Mouse (Mus musculus) embryonic facial prominence, embryonic 11.5 days (tissue): ENCODE measurements at regions not wholly inside any gene's neighbourhood (a gene's known extent, or its start where the extent isn't known, plus 50 kb on each side); places are given as distances from the start of the nearest gene placed in this dataset.

Experiments used
- ATAC-seq: fragments of 200-750 bp; cut with Nextera tagmentation; replicated peaks from 2 replicates; pipeline ENCODE4 v1.8.0; 2017; ENCODE audit warnings: low read depth; ENCODE audit not compliant: insufficient number of reproducible peaks, low FRiP score, low TSS enrichment
- DNase-seq: peaks from one replicate; pipeline ENCODE4 v3.0.0-alpha.2; 2015; ENCODE audit warnings: low spot score
- H3K27ac ChIP-seq: fragments of 300-500 bp; sonication (generic); replicated peaks from 2 replicates; pipeline ENCODE4 v1.5.1; 2014; ENCODE audit warnings: mild to moderate bottlenecking, low read depth, low read length, control low read depth
- H3K27me3 ChIP-seq: fragments of 300-500 bp; sonication (generic); 2 replicates; pipeline ENCODE4 v1.6.1; 2014; ENCODE audit warnings: mild to moderate bottlenecking, low read length, moderate library complexity, mixed read lengths; ENCODE audit not compliant: control insufficient read depth, insufficient read depth
- H3K36me3 ChIP-seq: fragments of 300-500 bp; sonication (generic); replicated peaks from 2 replicates; pipeline ENCODE4 v1.6.1; 2014; ENCODE audit warnings: low read depth, mild to moderate bottlenecking, low read length, moderate library complexity, mixed read lengths; ENCODE audit not compliant: control insufficient read depth, insufficient read depth
- H3K4me1 ChIP-seq: fragments of 300-500 bp; sonication (generic); 2 replicates; pipeline ENCODE4 v1.6.1; 2014; ENCODE audit warnings: low read length, mixed read lengths; ENCODE audit not compliant: control insufficient read depth, insufficient read depth
- H3K4me2 ChIP-seq: fragments of 300-500 bp; sonication (generic); 2 replicates; pipeline ENCODE4 v1.6.1; 2014; ENCODE audit warnings: low read depth, mild to moderate bottlenecking, control low read depth, low read length, moderate library complexity
- H3K4me3 ChIP-seq: fragments of 300-500 bp; sonication (generic); 2 replicates; pipeline ENCODE4 v1.5.1; 2014; ENCODE audit warnings: low read depth, low read length, control low read depth
- H3K9ac ChIP-seq: fragments of 300-500 bp; sonication (generic); replicated peaks from 2 replicates; pipeline ENCODE4 v1.6.1; 2014; ENCODE audit warnings: mild to moderate bottlenecking, control low read depth, low read length
- H3K9me3 ChIP-seq: fragments of 300-500 bp; sonication (generic); replicated peaks from 2 replicates; pipeline ENCODE4 v1.6.1; 2016; ENCODE audit warnings: mild to moderate bottlenecking, low read length, inconsistent platforms, mixed read lengths; ENCODE audit not compliant: control insufficient read depth
- WGBS: fragments of 180-500 bp; shearing (Covaris S2); extraction: QIAGEN DNeasy Blood & Tissue Kit; methylation state at CpG from one replicate; pipeline ENCODE4 v1.1.7; 2014; 5-methylcytosine and 5-hydroxymethylcytosine counted together

- no peak overlapping the region for H3K4me3 ChIP-seq
- no peaks in the 10 kb centered on the region for H3K27me3 ChIP-seq
- no peak overlapping the region for H3K4me2 ChIP-seq
- DNase-seq, result no peak
- 0 out of 2 replicates have a peak, but pooled peaks have one; percentile 18 for ATAC-seq
- H3K9ac ChIP-seq, result no peak overlapping the region
- no peaks in the 10 kb centered on the region for H3K36me3 ChIP-seq
- 64% methylated on average over 4 of the region's 4 CpGs for WGBS
- H3K9me3 ChIP-seq, result no peaks in the 10 kb centered on the region
- H3K4me1 ChIP-seq, result no peaks in the 10 kb centered on the region
- H3K27ac ChIP-seq, result no peak overlapping the region
These were observed 126.6 kb upstream of the Thsd7b start for GRCm38 (mm10) chr1:129146395-129147094.

DNA sequence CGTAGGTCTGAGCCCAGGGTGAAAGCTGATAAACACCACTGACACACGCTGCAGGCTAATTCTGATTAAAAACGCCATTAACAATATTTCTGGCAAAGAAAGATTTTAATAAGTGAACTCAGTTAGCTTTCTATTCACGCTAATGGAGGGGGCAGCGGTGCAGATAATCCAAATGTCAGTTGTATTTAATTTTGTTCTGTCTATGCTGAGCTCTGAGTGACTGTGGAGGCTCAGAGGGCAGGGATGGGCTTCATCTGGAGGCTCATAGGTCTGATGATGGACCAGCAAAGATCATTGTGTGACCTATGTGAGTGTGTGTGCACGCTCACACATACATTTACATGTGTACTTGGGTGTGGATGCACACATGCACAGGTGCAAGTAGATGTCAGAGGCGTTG is 134.3 kb upstream of the Thsd7b start:
- WGBS, result 89% methylated on average over 7 of the region's 7 CpGs
- H3K4me2 ChIP-seq, result no peak overlapping the region
- no peak for ATAC-seq

DNA sequence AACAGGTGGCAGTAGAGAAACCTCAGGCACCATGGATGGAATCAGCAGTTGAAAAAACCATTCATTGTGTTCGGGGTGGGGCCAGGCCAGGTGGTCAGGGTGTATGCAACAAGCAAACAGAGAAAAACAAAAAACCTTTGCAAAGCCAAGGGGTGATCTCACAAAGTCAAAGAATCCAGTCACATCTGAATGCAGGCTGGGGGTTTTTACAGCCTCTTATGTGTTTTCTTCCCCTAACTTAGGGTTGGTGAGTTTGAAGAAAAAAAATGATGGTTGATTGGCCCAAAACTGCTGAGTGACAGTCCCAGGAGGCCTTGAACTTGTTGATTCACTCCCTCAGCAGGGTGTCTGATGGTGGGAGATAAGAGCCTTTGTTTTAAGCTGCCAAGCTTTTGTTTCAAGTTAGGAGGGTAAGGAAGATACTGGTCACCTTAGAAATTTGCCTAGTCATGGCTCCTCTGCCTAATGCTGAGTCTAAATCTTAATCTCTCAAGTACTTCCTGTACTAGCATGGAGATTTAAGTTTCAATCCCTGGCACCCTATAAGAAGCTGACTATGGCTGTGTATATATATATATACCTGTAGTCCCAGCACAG is 166.0 kb upstream of the Thsd7b start:
- no peaks in the 10 kb centered on the region for H3K27me3 ChIP-seq
- no peak for ATAC-seq
- H3K4me2 ChIP-seq, result no peak overlapping the region
- H3K9ac ChIP-seq, result no peak overlapping the region
- no peak for DNase-seq
- 67% methylated on average over 1 of the region's 1 CpGs for WGBS
- no peak overlapping the region for H3K4me3 ChIP-seq
- no peaks in the 10 kb centered on the region for H3K4me1 ChIP-seq
- no peaks in the 10 kb centered on the region for H3K9me3 ChIP-seq
- H3K27ac ChIP-seq, result no peak overlapping the region
- no peaks in the 10 kb centered on the region for H3K36me3 ChIP-seq

More for the DNA sequence above, 134.3 kb upstream of the Thsd7b start:
- Histone ChIP-seq H3K4me1 (no peaks in the 10 kb centered on the region), H3K9ac (no peak overlapping the region), H3K36me3 (no peaks in the 10 kb centered on the region), H3K27me3 (no peaks in the 10 kb centered on the region), H3K4me3 (no peak overlapping the region), H3K27ac (no peak overlapping the region), H3K9me3 (no peaks in the 10 kb centered on the region)
- DNase-seq, result no peak

- no peak for DNase-seq
- Histone ChIP-seq H3K27me3 (no peaks in the 10 kb centered on the region), H3K36me3 (no peaks in the 10 kb centered on the region), H3K4me2 (no peak overlapping the region), H3K9me3 (no peaks in the 10 kb centered on the region), H3K27ac (no peak overlapping the region), H3K4me1 (no peaks in the 10 kb centered on the region), H3K9ac (no peak overlapping the region), H3K4me3 (no peak overlapping the region)
- no peak for ATAC-seq
- 85% methylated on average over 8 of the region's 8 CpGs for WGBS
These were observed 172.1 kb upstream of the Thsd7b start for GRCm38 (mm10) chr1:129100997-129101396.

GRCm38 (mm10) chr1:129078274-129078673 is 194.8 kb upstream of the Thsd7b start:
- Histone ChIP-seq H3K9me3 (no peaks in the 10 kb centered on the region), H3K9ac (no peak overlapping the region), H3K4me2 (no peak overlapping the region), H3K27ac (no peak overlapping the region), H3K27me3 (no peaks in the 10 kb centered on the region), H3K4me3 (no peak overlapping the region), H3K36me3 (no peaks in the 10 kb centered on the region), H3K4me1 (no peaks in the 10 kb centered on the region)
- DNase-seq (no peak), ATAC-seq (no peak)
- WGBS, result 66% methylated on average over 3 of the region's 3 CpGs

GRCm38 (mm10) chr1:129057182-129057581 is 215.9 kb upstream of the Thsd7b start:
- no peak overlapping the region for H3K9ac ChIP-seq
- no peak overlapping the region for H3K4me2 ChIP-seq
- H3K9me3 ChIP-seq, result no peaks in the 10 kb centered on the region
- H3K36me3 ChIP-seq, result no peaks in the 10 kb centered on the region
- no peaks in the 10 kb centered on the region for H3K4me1 ChIP-seq
- no peak overlapping the region for H3K4me3 ChIP-seq
- no peak overlapping the region for H3K27ac ChIP-seq
- DNase-seq (no peak), ATAC-seq (no peak)
- no peaks in the 10 kb centered on the region for H3K27me3 ChIP-seq
- whole genome bisulfite sequencing, result 78% methylated on average over 6 of the region's 6 CpGs

GRCm38 (mm10) chr1:129055252-129055651 is 217.8 kb upstream of the Thsd7b start:
- Histone ChIP-seq H3K9ac (no peak overlapping the region), H3K4me2 (no peak overlapping the region), H3K4me3 (no peak overlapping the region), H3K36me3 (no peaks in the 10 kb centered on the region), H3K4me1 (no peaks in the 10 kb centered on the region), H3K27me3 (no peaks in the 10 kb centered on the region), H3K9me3 (no peaks in the 10 kb centered on the region), H3K27ac (no peak overlapping the region)
- DNase-seq (no peak), ATAC-seq (no peak)

- Histone ChIP-seq H3K9ac (no peak overlapping the region), H3K4me3 (no peak overlapping the region), H3K4me1 (no peaks in the 10 kb centered on the region), H3K4me2 (no peak overlapping the region), H3K27me3 (no peaks in the 10 kb centered on the region), H3K9me3 (no peaks in the 10 kb centered on the region), H3K27ac (no peak overlapping the region), H3K36me3 (no peaks in the 10 kb centered on the region)
- no peak for DNase-seq
- ATAC-seq, result no peak
- 72% methylated on average over 5 of the region's 5 CpGs for WGBS
These were observed 239.4 kb upstream of the Thsd7b start for GRCm38 (mm10) chr1:129033707-129034106.
